Mouse (Mus musculus) liver, embryonic 14.5 days (tissue): ENCODE results near the gene C1qtnf3. TPM values are rescaled to one million over a fixed set of nuclear protein-coding genes. Genes with fewer than 3 reads are reported as not detected.

Experiments used
- ATAC-seq: fragments of 200-750 bp; cut with Nextera tagmentation; 2 replicates; pipeline ENCODE4 v1.8.0; 2017; ENCODE audit warnings: moderate number of reproducible peaks, mild to moderate bottlenecking, moderate library complexity; ENCODE audit not compliant: insufficient read depth
- DNase-seq, 3 experiments: peaks; one replicate each; pipeline ENCODE4 v3.0.0-alpha.2; 2012 to 2013; ENCODE audit warnings: low read depth in 3 of 3, low spot score in 3 of 3
- H3K27ac ChIP-seq: fragments of 300-500 bp; sonication (generic); 2 replicates; pipeline ENCODE4 v1.5.1; 2014; ENCODE audit warnings: moderate library complexity, mild to moderate bottlenecking, control low read depth, inconsistent platforms
- H3K27me3 ChIP-seq: fragments of 300-500 bp; sonication (generic); 2 replicates; pipeline ENCODE4 v1.6.1; 2014; ENCODE audit warnings: mild to moderate bottlenecking, low read length, moderate library complexity; ENCODE audit not compliant: control insufficient read depth, insufficient read depth
- H3K36me3 ChIP-seq: fragments of 300-500 bp; sonication (generic); replicated peaks from 2 replicates; pipeline ENCODE4 v1.6.1; 2014; ENCODE audit warnings: low read depth; ENCODE audit not compliant: control insufficient read depth, insufficient read depth
- H3K4me1 ChIP-seq, 2 experiments: fragments of 200-500 bp in 1 of 2; fragments of 300-500 bp in 1 of 2; sonication (generic) in 1 of 2; replicated peaks; 2 replicates each; pipeline ENCODE4 v1.6.1; 2012 to 2014; ENCODE audit warnings: antibody characterized with exemption in 1 of 2, inconsistent platforms in 1 of 2, low read length in 1 of 2; ENCODE audit not compliant: control insufficient read depth in 2 of 2, insufficient read depth in 2 of 2
- H3K4me2 ChIP-seq: fragments of 300-500 bp; sonication (generic); 2 replicates; pipeline ENCODE4 v1.6.1; 2014; ENCODE audit warnings: low read depth, mild to moderate bottlenecking, control low read depth, moderate library complexity
- H3K4me3 ChIP-seq, 2 experiments: fragments of 200-500 bp in 1 of 2; fragments of 300-500 bp in 1 of 2; sonication (generic) in 1 of 2; 2 replicates each; pipeline ENCODE4 v1.5.1; 2012 to 2014; ENCODE audit warnings: low read depth in 2 of 2, low read length in 2 of 2, mild to moderate bottlenecking in 2 of 2, control low read depth in 1 of 2, inconsistent platforms in 1 of 2, moderate library complexity in 1 of 2; ENCODE audit not compliant: insufficient read depth in 1 of 2
- H3K9ac ChIP-seq: fragments of 300-500 bp; sonication (generic); replicated peaks from 2 replicates; pipeline ENCODE4 v1.6.1; 2014; ENCODE audit warnings: mild to moderate bottlenecking, control low read depth, moderate library complexity
- H3K9me3 ChIP-seq: fragments of 300-500 bp; sonication (generic); 2 replicates; pipeline ENCODE4 v1.6.1; 2016; ENCODE audit warnings: low read length, mixed read lengths; ENCODE audit not compliant: control insufficient read depth
- CTCF ChIP-seq: IDR thresholded peaks from 2 replicates; pipeline ENCODE4 v1.5.1; 2016; ENCODE audit warnings: antibody characterized with exemption, low read depth, control low read depth
- EP300 ChIP-seq: IDR thresholded peaks from 2 replicates; pipeline ENCODE4 v1.6.1; 2016; ENCODE audit warnings: antibody characterized with exemption, low read depth
- WGBS: fragments of 180-500 bp; shearing (Covaris S2); extraction: QIAGEN DNeasy Blood & Tissue Kit; methylation state at CpG from one replicate; pipeline ENCODE4 v1.1.7; 2014; ENCODE audit not compliant: insufficient replicate concordance; 5-methylcytosine and 5-hydroxymethylcytosine counted together
- polyA plus RNA-seq, 2 experiments: library from polyadenylated mRNA; depleted of rRNA in 1 of 2; stranded (reverse) in 1 of 2; unstranded in 1 of 2; fragments of >200 nt; fragmentation: Nextera tagmentation in 1 of 2; extraction: Ambion mirVana in 1 of 2; gene quantifications; 2 replicates each; pipeline versions ENCODE4 v1.2.1 to v1.2.3; 2012 to 2014

Gene C1qtnf3
- polyA plus RNA-seq (2012; rRNA removed) (0.02 TPM in 1 of 2 replicates, not detected in the other), polyA plus RNA-seq (2014; fragmentation: Nextera tagmentation; extraction: Ambion mirVana) (not detected in 2 replicates)

DNA sequence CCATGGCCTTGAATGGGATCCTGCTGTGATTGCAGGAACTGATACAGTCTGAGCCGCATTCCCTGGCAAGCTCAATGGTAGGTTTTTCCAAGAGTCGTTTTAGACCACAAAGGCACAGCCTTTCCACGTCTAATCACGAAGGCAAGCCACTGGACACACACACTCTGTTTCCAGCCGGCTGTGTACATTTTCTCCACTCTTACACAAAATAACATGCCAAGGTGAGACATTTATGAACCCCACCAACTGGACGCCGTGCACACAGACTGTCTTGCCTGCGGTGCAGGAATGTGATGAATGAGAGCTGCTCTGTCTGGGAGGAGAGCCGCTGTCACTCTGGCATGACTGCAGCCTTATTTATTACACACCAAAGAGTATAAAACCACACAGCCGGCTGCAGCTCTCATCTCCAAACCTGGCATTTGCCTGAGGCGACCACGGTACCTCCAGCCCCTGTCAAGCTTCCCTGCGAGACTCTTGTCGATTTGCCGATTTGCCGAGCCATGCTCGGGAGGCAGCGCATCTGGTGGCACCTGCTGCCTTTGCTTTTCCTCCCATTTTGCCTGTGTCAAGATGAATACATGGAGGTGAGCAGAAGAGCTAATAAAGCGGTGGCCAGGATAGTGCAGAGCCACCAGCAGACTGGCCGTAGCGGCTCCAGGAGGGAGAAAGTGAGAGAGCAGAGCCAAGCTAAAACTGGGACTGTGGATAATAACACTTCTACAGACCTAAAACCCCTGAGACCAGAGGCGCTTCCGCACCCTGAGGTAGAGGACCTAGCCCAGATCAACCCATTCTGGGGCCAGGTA is at the start of gene C1qtnf3:
Gene C1qtnf3 (plus strand): TSS at position 382 of the 809 bp plus-strand sequence.
- Histone ChIP-seq H3K4me1 (peaks cover 0 to 4% of the 10 kb centered on the region in 2 experiments; a peak in 1 of 4 replicates), H3K9me3 (no peaks in the 10 kb centered on the region), H3K4me2 (no peak within 1 kb of the TSS), H3K27ac (no peak within 1 kb of the TSS), H3K27me3 (no peaks in the 10 kb centered on the region), H3K36me3 (no peaks in the 10 kb centered on the region), H3K9ac (no peak within 1 kb of the TSS), H3K4me3 (no peak within 1 kb of the TSS)
- TF ChIP-seq CTCF, result no peak
- TF ChIP-seq EP300, result no peak
- ATAC-seq (no peak), DNase-seq (no peak)
- WGBS, result 71% methylated on average over 23 of the region's 23 CpGs

DNA sequence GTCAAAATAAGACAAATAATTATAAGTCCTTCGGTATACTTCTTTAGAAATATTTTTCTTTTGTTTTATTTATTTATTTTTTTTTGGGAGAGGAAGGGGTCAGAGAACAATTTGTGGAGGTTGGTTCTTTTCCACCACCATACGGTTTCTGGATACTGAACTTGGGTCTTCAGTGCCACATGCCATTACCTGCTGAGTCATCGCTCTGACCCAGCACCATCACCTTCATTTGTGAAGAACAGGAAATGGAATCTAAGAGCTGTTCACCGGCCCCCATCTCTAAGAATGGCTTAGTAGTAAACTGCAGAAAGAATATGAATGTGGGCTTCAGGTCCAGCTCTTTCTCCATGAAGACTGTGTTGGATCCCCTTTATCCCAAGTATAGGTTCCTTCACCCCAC is 49.8 kb upstream of the C1qtnf3 start:
- H3K4me1 ChIP-seq, result no peaks in the 10 kb centered on the region; a peak in 1 of 4 replicates
- H3K4me3 ChIP-seq, result no peak overlapping the region
- no peak for ATAC-seq
- H3K9me3 ChIP-seq, result no peaks in the 10 kb centered on the region
- no peaks in the 10 kb centered on the region for H3K27me3 ChIP-seq
- TF ChIP-seq CTCF (no peak), EP300 (no peak)
- H3K9ac ChIP-seq, result no peak overlapping the region
- DNase-seq, result no peak
- H3K4me2 ChIP-seq, result no peak overlapping the region
- no peaks in the 10 kb centered on the region for H3K36me3 ChIP-seq
- 40% methylated on average over 4 of the region's 4 CpGs for WGBS
- no peak overlapping the region for H3K27ac ChIP-seq

DNA sequence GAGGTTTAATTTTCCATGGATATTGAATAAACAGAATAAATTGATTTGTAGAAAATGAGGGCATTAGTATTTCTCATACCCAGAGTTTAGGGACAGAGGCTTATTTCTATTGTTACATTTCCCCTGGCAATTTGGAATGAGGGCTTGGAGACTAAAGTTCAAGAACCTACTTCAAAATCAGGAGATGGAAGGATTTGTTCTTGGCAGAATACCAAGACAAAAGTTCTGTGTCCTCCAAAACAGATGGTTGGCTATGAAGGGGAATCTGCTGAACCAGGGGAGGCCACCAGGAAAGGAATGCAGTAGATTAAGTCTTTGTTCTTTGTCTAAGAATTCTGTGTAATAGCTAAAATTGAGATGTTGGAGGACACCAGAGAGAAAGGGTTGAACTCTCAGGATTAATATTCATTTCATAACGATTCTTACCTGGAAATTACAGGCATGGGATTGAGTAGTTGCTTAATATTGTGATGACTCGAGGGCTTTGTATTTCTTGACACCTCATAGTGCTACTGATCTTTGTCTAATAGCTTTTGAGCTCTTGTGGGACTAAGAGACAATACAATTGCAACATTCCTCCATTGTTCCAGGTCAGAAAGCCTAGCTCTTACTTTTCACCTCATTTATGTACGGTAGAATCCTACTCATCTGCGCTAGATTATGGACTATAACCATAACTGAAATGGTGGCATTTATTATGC is 35.4 kb upstream of the C1qtnf3 start:
- Histone ChIP-seq H3K4me2 (no peak overlapping the region), H3K4me1 (no peaks in the 10 kb centered on the region), H3K9ac (no peak overlapping the region), H3K9me3 (no peaks in the 10 kb centered on the region), H3K4me3 (no peak overlapping the region), H3K27ac (no peak overlapping the region), H3K36me3 (no peaks in the 10 kb centered on the region), H3K27me3 (no peaks in the 10 kb centered on the region)
- TF ChIP-seq CTCF, result no peak
- no peak for TF ChIP-seq EP300
- ATAC-seq, result no peak
- WGBS, result 56% methylated on average over 4 of the region's 4 CpGs
- no peak for DNase-seq

DNA sequence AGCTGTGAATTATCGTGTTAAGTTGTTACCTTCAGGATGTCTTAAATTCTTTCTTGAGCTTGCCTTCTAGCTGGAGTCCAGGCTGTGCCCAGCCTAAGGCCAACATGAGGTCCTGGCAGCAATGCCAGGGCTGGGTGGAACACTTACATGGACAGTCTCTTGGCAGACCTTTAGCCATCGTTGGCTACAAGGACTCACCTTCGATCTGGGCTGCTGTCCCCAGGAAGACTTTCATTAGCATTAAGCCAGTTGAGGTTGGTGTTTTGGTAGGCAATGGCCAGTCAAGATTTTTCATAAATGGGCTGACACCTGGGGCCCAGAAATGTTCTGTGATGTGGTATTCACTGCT is 34.8 kb upstream of the C1qtnf3 start:
- no peaks in the 10 kb centered on the region for H3K4me1 ChIP-seq
- WGBS, result 71% methylated on average over 3 of the region's 3 CpGs

DNA sequence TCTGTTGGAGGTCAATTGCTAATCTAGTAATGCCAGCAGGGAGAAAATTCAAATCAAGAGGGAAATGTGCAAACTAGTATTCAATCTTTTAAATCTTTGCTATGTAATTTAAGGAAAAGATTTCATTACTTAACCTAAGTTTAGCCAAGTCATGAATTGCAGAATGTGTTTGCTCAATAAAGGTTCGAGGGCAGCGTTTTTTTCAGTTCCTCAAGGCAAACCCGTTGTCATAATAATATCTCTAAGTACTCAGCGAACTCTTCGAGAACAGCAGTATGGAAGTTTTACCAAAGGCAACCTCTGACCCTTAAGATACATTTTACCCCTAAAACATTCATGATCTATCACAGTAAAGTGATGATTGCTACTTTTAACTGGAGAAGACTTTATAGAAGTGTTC is 31.9 kb upstream of the C1qtnf3 start:
- Histone ChIP-seq H3K36me3 (no peaks in the 10 kb centered on the region), H3K4me3 (no peak overlapping the region), H3K9me3 (no peaks in the 10 kb centered on the region), H3K4me1 (no peaks in the 10 kb centered on the region), H3K4me2 (no peak overlapping the region), H3K27ac (no peak overlapping the region), H3K9ac (no peak overlapping the region), H3K27me3 (no peaks in the 10 kb centered on the region)
- DNase-seq (no peak), ATAC-seq (no peak)
- WGBS, result 43% methylated on average over 5 of the region's 5 CpGs
- no peak for TF ChIP-seq EP300
- no peak for TF ChIP-seq CTCF

More for the DNA sequence above, 34.8 kb upstream of the C1qtnf3 start:
- Histone ChIP-seq H3K27ac (no peak overlapping the region), H3K4me2 (no peak overlapping the region), H3K36me3 (no peaks in the 10 kb centered on the region), H3K4me3 (no peak overlapping the region), H3K27me3 (no peaks in the 10 kb centered on the region), H3K9ac (no peak overlapping the region), H3K9me3 (no peaks in the 10 kb centered on the region)
- no peak for TF ChIP-seq CTCF
- TF ChIP-seq EP300, result no peak
- ATAC-seq (no peak), DNase-seq (no peak)
